ENCODE assay signal across 10 mouse cellular contexts in genomic region chr2:158689640-158690039, GRCm38 (mm10). TPM values are rescaled to one million over a fixed set of nuclear protein-coding genes. Genes with fewer than 3 reads are reported as not detected.
DNase-seq lines count a peak whose midpoint lies in the region; ATAC-seq and TF ChIP-seq lines count a peak whose summit lies in the region.
"Had no signal": no experiment of that assay in that cellular context is flagged by ENCODE, and none has a peak within 500 bp of the region (broad histone marks: within the 10 kb centered on the region; RNA-seq: fewer than 3 reads in every experiment).

No protein-coding gene starts in this region.

- H3K4me2 ChIP-seq in forebrain, embryonic 12.5 days: no peak overlapping the region
- no peak overlapping the region for H3K4me2 ChIP-seq in kidney, embryonic 15.5 days
- H3K4me2 ChIP-seq: lung, embryonic 14.5 days had no signal

- ATAC-seq in forebrain, embryonic 12.5 days (ENCODE audit: low FRiP score): no peak
- ATAC-seq in kidney, embryonic 15.5 days (replicated peaks; ENCODE audit: low FRiP score): no peak

- no peaks in the 10 kb centered on the region for H3K27me3 ChIP-seq in forebrain, embryonic 10.5 days (ENCODE audit: poor library complexity, severe bottlenecking)
- 0 out of 2 replicates have a peak, but pooled peaks cover 3% of the 10 kb centered on the region for H3K27me3 ChIP-seq in forebrain, embryonic 12.5 days
- no peaks in the 10 kb centered on the region for H3K27me3 ChIP-seq in kidney, adult 2 months (replicated peaks; ENCODE audit: control insufficient read depth, insufficient read depth, low read length)
- no peaks in the 10 kb centered on the region for H3K27me3 ChIP-seq in kidney, embryonic 15.5 days

- no peak overlapping the region for H3K9ac ChIP-seq in forebrain, embryonic 12.5 days
- H3K9ac ChIP-seq in kidney, embryonic 15.5 days: no peak overlapping the region
- H3K9ac ChIP-seq: lung, embryonic 14.5 days had no signal

- no peak for TF ChIP-seq POLR2A in kidney, adult 2 months (IDR thresholded peaks at IDR 0.05; ENCODE audit: low read depth, low read length)

- intact Hi-C loops in left cerebral cortex, postnatal 36 days (cut with DNase I): loop anchor here (2.0 to 5.0 kb wide), 2 partner anchors 21 to 33 kb away; no protein-coding TSS in a partner anchor

- no peak for TF ChIP-seq CTCF in kidney, adult 2 months (conservative IDR thresholded peaks at IDR 0.05; ENCODE audit: insufficient read depth, insufficient read length, low read depth, low read length)

- WGBS in forebrain, embryonic 10.5 days: 47% methylated on average over 7 of the region's 7 CpGs
- WGBS in forebrain, embryonic 12.5 days: 44% methylated on average over 7 of the region's 7 CpGs
- 61% methylated on average over 7 of the region's 7 CpGs for WGBS in kidney, adult 2 months
- WGBS in kidney, embryonic 15.5 days: 41% methylated on average over 7 of the region's 7 CpGs

- no peak overlapping the region for H3K4me3 ChIP-seq in forebrain, embryonic 10.5 days
- H3K4me3 ChIP-seq in forebrain, embryonic 12.5 days (replicated peaks): no peak overlapping the region
- no peak overlapping the region for H3K4me3 ChIP-seq in kidney, adult 2 months (ENCODE audit: insufficient read depth, low read depth, low read length)
- no peak overlapping the region for H3K4me3 ChIP-seq in kidney, embryonic 15.5 days (replicated peaks)

- DNase-seq in forebrain, embryonic 10.5 days (ENCODE audit: extremely low spot score, low spot score): no peak
- DNase-seq in kidney, adult 2 months: no peak
- DNase-seq in brain, adult 2 months (ENCODE audit: low read depth, low spot score): peak; percentile 51
- DNase-seq in retina, postnatal 1 day: peak; percentile 68
- no peak for DNase-seq in adrenal gland, postnatal 14 days
- no peak for DNase-seq in left cerebral cortex, postnatal 36 days (ENCODE audit: low spot score in 2 of 2)
- DNase-seq: adrenal gland, postnatal 36 days had no signal

- H3K36me3 ChIP-seq in forebrain, embryonic 10.5 days (replicated peaks): no peaks in the 10 kb centered on the region
- H3K36me3 ChIP-seq in forebrain, embryonic 12.5 days (replicated peaks): no peaks in the 10 kb centered on the region
- no peaks in the 10 kb centered on the region for H3K36me3 ChIP-seq in kidney, adult 2 months (ENCODE audit: control insufficient read depth, insufficient read depth, low read length)
- H3K36me3 ChIP-seq in kidney, embryonic 15.5 days: no peaks in the 10 kb centered on the region

- peaks cover 41% of the 10 kb centered on the region for H3K4me1 ChIP-seq in forebrain, embryonic 10.5 days
- H3K4me1 ChIP-seq in forebrain, embryonic 12.5 days: peaks cover 13% of the 10 kb centered on the region
- peaks cover 29% of the 10 kb centered on the region for H3K4me1 ChIP-seq in kidney, adult 2 months (ENCODE audit: control insufficient read depth, insufficient read depth, low read length)
- H3K4me1 ChIP-seq in kidney, embryonic 15.5 days: peaks cover 55% of the 10 kb centered on the region

- no peaks in the 10 kb centered on the region for H3K9me3 ChIP-seq in forebrain, embryonic 10.5 days
- H3K9me3 ChIP-seq in forebrain, embryonic 12.5 days: no peaks in the 10 kb centered on the region
- no peaks in the 10 kb centered on the region for H3K9me3 ChIP-seq in kidney, embryonic 15.5 days (replicated peaks)

- peak overlapping the region; percentile 51 for H3K27ac ChIP-seq in forebrain, embryonic 10.5 days
- H3K27ac ChIP-seq in forebrain, embryonic 12.5 days: no peak overlapping the region
- H3K27ac ChIP-seq in kidney, adult 2 months (ENCODE audit: insufficient read depth, low read depth, low read length): peak overlapping the region; percentile 52; the same call in 1 of the 2 replicates
- no peak overlapping the region for H3K27ac ChIP-seq in kidney, embryonic 15.5 days

RNA-seq across cellular contexts. Expression of gene Ppp1r16b, which starts 24.4 kb away (rescaled TPM):
- polyA plus RNA-seq in forebrain, embryonic 10.5 days (2016; fragmentation: Nextera tagmentation; extraction: Ambion mirVana): 2.2 and 2.3 TPM in 2 replicates
- polyA plus RNA-seq in forebrain, embryonic 12.5 days (2016; fragmentation: Nextera tagmentation; extraction: Ambion mirVana): 2.9 and 3.2 TPM in 2 replicates
- polyA plus RNA-seq in kidney, adult 2 months (2012; rRNA removed): 20.1 and 22.2 TPM in 2 replicates
- polyA plus RNA-seq in kidney, embryonic 15.5 days (2015; fragmentation: Nextera tagmentation; extraction: Ambion mirVana): 14.9 and 15.3 TPM in 2 replicates
- 11.5 and 16.0 TPM in 2 replicates for total RNA-seq in adrenal gland, postnatal 14 days (2021)
- total RNA-seq in left cerebral cortex, postnatal 36 days (2021): 100 to 1,000 TPM; 125 to 129 TPM

Comparison
In these comparisons a context has a peak if more than half of its experiments do, and no peak if none do; other contexts are left out.
1. H3K27ac ChIP-seq: peak in forebrain, embryonic 10.5 days (single experiment) and kidney, adult 2 months (single experiment); none in forebrain, embryonic 12.5 days (single experiment) and kidney, embryonic 15.5 days (single experiment).
2. DNase-seq: peak in brain, adult 2 months (single experiment) and retina, postnatal 1 day (single experiment); none in forebrain, embryonic 10.5 days (single experiment), kidney, adult 2 months (single experiment), adrenal gland, postnatal 14 days (single experiment) and left cerebral cortex, postnatal 36 days (0 of 2).